Mouse (Mus musculus) liver, embryonic 14.5 days (tissue): ENCODE data around the gene Rictor.

ENCODE experiments used
- CTCF ChIP-seq: IDR thresholded peaks from 2 replicates; pipeline ENCODE4 v1.5.1; 2016; ENCODE audit warnings: antibody characterized with exemption, low read depth, control low read depth
- EP300 ChIP-seq: IDR thresholded peaks from 2 replicates; pipeline ENCODE4 v1.6.1; 2016; ENCODE audit warnings: antibody characterized with exemption, low read depth

- TF ChIP-seq CTCF (no peak), EP300 (no peak)
Measured at GRCm38 (mm10) chr15:6724442-6724841, 16.3 kb downstream of the Rictor start.
